11 mouse cellular contexts compared by ENCODE assay signal in genomic region chr3:84826405-84826804, GRCm38 (mm10). TPM values are rescaled to one million over a fixed set of nuclear protein-coding genes. Genes with fewer than 3 reads are reported as not detected.
DNase-seq lines count a peak whose midpoint lies in the region; ATAC-seq lines count a peak whose summit lies in the region.
"Had no signal": no experiment of that assay in that cellular context is flagged by ENCODE, and none has a peak within 500 bp of the region (broad histone marks: within the 10 kb centered on the region; RNA-seq: fewer than 3 reads in every experiment).

No protein-coding gene starts in this region.

- peaks cover 20% of the 10 kb centered on the region for H3K4me1 ChIP-seq in heart, embryonic 13.5 days
- no peaks in the 10 kb centered on the region for H3K4me1 ChIP-seq in heart, embryonic 11.5 days (ENCODE audit: control insufficient read depth, insufficient read depth, low read length)
- H3K4me1 ChIP-seq: hindbrain, embryonic 13.5 days had no signal

- no peaks in the 10 kb centered on the region for H3K27me3 ChIP-seq in heart, embryonic 13.5 days (replicated peaks)
- H3K27me3 ChIP-seq in heart, embryonic 11.5 days (ENCODE audit: control insufficient read depth, insufficient read depth, low read length) = no peaks in the 10 kb centered on the region
- H3K27me3 ChIP-seq: hindbrain, embryonic 13.5 days had no signal

- H3K4me2 ChIP-seq in heart, embryonic 13.5 days = peak overlapping the region; percentile 30
- H3K4me2 ChIP-seq in heart, embryonic 11.5 days = no peak overlapping the region
- H3K4me2 ChIP-seq: hindbrain, embryonic 13.5 days had no signal

- no peak overlapping the region for H3K27ac ChIP-seq in heart, embryonic 13.5 days (replicated peaks)
- no peak overlapping the region for H3K27ac ChIP-seq in heart, embryonic 11.5 days (ENCODE audit: low read depth, low read length)
- H3K27ac ChIP-seq: hindbrain, embryonic 13.5 days had no signal

- DNase-seq in A20 (ENCODE audit: low read depth, low spot score) = peak; percentile 76
- peak; percentile 46 for DNase-seq in lung, postnatal 14 days
- DNase-seq in cerebellum, postnatal 4 days (ENCODE audit: low spot score in 2 of 2) = no peak
- DNase-seq in left cerebral cortex, adult 18-20 months (ENCODE audit: low spot score in 2 of 2) = no peak
- no peak for DNase-seq in layer of hippocampus, postnatal 14 days (ENCODE audit: low spot score in 2 of 2)
- DNase-seq: kidney, postnatal 4 days; right cerebral cortex, postnatal 14 days had no signal

- H3K4me3 ChIP-seq in heart, embryonic 13.5 days = no peak overlapping the region
- H3K4me3 ChIP-seq in heart, embryonic 11.5 days (ENCODE audit: low read depth, low read length) = no peak overlapping the region
- H3K4me3 ChIP-seq: hindbrain, embryonic 13.5 days had no signal

- no peak overlapping the region for H3K9ac ChIP-seq in heart, embryonic 13.5 days
- no peak overlapping the region for H3K9ac ChIP-seq in heart, embryonic 11.5 days (ENCODE audit: low read depth, low read length)
- H3K9ac ChIP-seq: hindbrain, embryonic 13.5 days had no signal

- ATAC-seq in heart, embryonic 13.5 days (ENCODE audit: extremely low read depth, insufficient number of reproducible peaks, low FRiP score, low TSS enrichment) = no peak
- no peak for ATAC-seq in heart, embryonic 11.5 days (replicated peaks; ENCODE audit: insufficient number of reproducible peaks, low FRiP score, low TSS enrichment)
- peak; percentile 16 for ATAC-seq in activated CD4-positive, CD25-positive, alpha-beta regulatory T cell, adult 4 months

- no peaks in the 10 kb centered on the region for H3K9me3 ChIP-seq in heart, embryonic 13.5 days
- H3K9me3 ChIP-seq in heart, embryonic 11.5 days (replicated peaks; ENCODE audit: control insufficient read depth, low read length) = no peaks in the 10 kb centered on the region
- H3K9me3 ChIP-seq: hindbrain, embryonic 13.5 days had no signal

- H3K36me3 ChIP-seq in heart, embryonic 13.5 days = no peaks in the 10 kb centered on the region
- H3K36me3 ChIP-seq in heart, embryonic 11.5 days (ENCODE audit: control insufficient read depth, insufficient read depth, low read length) = no peaks in the 10 kb centered on the region
- H3K36me3 ChIP-seq: hindbrain, embryonic 13.5 days had no signal

- WGBS in heart, embryonic 13.5 days = 37% methylated on average over 3 of the region's 3 CpGs
- 65% methylated on average over 3 of the region's 3 CpGs for WGBS in heart, embryonic 11.5 days (ENCODE audit: insufficient replicate concordance)

RNA-seq across cellular contexts. Expression of gene Fbxw7, which starts 11.3 kb away (rescaled TPM):
- 6.4 and 6.7 TPM in 2 replicates for polyA plus RNA-seq in heart, embryonic 13.5 days (2015; fragmentation: Nextera tagmentation; extraction: Ambion mirVana)
- 7.5 and 8.4 TPM in 2 replicates for polyA plus RNA-seq in heart, embryonic 11.5 days (2014; fragmentation: Nextera tagmentation; extraction: Ambion mirVana)
- 10 to 100 TPM; 15.0 to 18.8 TPM for polyA plus RNA-seq in activated CD4-positive, CD25-positive, alpha-beta regulatory T cell, adult 4 months (2017; shearing (Covaris generic))
- 100 to 1,000 TPM; 224 to 233 TPM for total RNA-seq in left cerebral cortex, adult 18-20 months (2021)
- 100 to 1,000 TPM; 119 to 135 TPM for total RNA-seq in layer of hippocampus, postnatal 14 days (2021)

Comparison
In these comparisons a context has a peak if more than half of its experiments do, and no peak if none do; other contexts are left out.
1. DNase-seq: peak in A20 (single experiment) and lung, postnatal 14 days (single experiment); none in cerebellum, postnatal 4 days (0 of 2), left cerebral cortex, adult 18-20 months (0 of 2) and layer of hippocampus, postnatal 14 days (0 of 2).